Mouse (Mus musculus): Measurements from ENCODE around the gene Tespa1.
"Not testable (repeated sequence)": the region's sequence is repeated elsewhere in the genome, so short reads cannot be mapped to it uniquely, and the experiment has no call there.

Gene Tespa1

DNA sequence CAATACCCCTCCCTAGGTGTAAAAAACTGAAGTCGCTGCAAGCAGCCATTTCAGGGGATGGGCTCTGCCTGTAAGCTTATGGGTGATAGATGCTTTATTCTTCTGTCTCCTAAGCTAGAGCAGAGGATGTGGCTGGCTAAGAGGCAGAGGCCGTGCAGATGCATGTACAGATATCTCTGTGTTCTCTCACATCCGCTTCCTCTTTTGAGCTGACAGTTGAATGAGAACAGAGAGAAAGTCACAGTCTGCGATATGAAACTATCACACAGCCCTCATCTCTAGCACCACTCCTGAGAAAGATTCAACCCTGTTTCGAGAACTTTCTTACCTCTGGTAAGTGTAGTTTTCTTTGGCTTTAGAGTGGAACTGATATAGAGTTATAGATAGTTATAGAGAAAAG, at the start of gene Tespa1:
Gene Tespa1 (plus strand): TSS at position 234 of the 400 bp plus-strand sequence.
- no peak for DNase-seq (ENCODE audit: low read depth, low spot score)

DNA sequence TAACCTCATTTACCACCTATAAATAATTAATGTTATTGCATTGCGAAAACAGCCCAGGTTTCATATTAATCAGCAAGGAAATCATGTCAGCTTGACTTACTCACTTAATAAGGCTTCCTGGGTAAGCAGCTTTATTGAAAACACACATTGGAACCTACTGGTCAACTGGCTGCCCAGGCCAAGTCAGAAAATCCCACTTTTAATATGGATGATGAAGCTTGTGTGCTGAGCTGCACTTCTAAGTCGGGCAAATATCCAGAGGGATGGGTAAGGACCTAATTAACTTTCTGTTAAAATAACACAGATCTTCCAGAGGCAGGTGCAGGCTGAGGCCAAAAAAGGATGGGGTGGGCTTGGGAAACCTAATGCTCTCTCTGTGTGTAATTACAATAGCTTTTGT, 46.9 kb upstream of the Tespa1 start:
- no peak for DNase-seq (ENCODE audit: low read depth, low spot score)

DNA sequence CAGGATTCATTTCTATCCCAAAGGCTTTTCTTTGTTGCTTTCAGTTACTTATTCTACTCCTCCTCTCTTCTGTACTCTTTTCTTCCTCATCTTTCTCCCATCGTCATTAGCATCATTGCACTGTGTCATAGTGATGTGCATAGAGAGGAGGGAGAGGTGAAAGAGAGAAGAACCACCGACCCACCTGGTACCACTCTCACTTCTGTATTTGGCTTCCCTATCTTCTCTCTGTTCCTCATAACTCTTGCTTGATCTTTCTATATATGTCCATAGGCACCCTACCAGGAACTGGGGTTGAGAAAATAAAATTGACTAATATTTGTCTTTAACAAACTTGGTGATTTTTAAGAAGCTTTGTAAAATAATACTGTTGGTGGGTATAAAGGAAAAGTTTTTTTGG, 46.2 kb upstream of the Tespa1 start:
- DNase-seq (ENCODE audit: low read depth, low spot score): no peak

- DNase-seq (ENCODE audit: low read depth, low spot score): no peak
These were observed 42.6 kb upstream of the Tespa1 start, which contains the start of gene Neurod4 for GRCm38 (mm10) chr10:130280066-130280465. Neurod4 (minus strand) TSS chr10:130280240.

GRCm38 (mm10) chr10:130281982-130282449, 40.7 kb upstream of the Tespa1 start:
- DNase-seq (ENCODE audit: low read depth, low spot score): no peak

DNA sequence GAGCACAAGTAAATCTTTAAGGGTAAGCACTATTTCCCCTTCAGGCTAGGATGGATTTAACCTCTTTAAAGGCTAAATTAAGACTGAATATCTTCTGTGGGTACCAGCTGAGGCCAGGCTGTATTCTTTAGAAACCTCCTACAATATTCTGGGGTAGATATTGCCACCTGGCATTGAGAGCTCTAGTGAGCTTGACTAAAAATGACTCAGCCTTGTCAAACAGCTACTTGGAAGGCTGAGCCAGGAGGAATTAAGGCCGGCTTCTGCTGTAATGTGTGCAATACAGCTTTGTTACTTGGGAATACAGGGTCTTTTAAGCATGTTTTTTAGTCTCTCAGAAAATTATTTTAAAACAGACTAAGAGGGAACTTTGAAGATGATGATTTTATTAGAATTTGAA, 35.5 kb upstream of the Tespa1 start:
- no peak for DNase-seq (ENCODE audit: low read depth, low spot score)

DNA sequence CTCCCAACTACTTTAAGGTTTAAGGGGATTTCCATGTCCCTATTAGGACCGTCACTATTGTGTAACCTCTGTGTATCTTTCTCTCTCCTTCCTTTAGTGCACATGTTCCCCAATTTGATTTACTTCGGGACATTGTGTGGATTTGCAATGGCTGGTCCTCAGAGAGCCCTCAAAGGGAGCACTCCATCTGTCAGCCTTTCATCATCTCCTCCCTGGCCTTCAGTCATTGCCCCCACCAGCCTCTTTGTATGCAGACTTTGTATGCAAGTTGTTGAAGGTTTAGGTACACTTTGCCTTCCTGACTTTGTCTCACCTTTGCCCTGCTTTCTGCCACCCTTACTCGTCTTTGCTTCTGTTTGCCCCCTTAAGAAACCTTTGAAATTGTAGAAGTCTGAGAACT, 34.7 kb upstream of the Tespa1 start:
- DNase-seq (ENCODE audit: low read depth, low spot score): no peak

DNA sequence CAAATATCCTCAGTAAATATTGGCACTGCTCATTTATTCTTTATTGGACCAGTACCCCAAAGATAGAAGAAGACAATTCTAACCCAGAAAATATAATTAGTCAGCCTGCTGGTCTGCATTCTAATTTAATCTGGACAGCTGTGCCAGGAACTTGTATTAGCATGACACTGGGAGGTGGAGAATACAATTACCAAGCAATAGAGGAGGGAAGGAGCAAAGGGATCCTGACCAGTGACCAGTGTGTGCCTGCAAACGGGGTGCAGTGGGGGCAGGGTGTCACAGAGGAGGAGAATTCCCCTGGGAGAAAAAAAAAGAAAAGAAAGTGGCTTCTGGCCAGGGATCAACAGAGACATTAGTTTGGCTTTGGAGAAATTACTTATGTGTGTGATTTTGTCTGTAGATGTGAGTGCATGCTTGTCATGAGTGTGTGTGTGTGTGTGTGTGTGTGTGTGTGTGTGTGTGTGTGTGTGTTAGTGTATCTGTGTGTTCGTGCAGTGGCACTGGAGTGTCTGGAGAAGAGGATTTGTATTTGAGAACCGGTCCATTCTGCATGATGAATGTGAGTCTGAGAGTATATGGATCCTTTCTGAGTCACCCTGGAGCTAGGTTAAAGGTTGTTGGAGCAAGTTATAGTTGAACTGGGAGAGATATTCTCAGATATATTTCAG, 28.8 kb upstream of the Tespa1 start:
- DNase-seq (ENCODE audit: low read depth, low spot score): no peak

DNA sequence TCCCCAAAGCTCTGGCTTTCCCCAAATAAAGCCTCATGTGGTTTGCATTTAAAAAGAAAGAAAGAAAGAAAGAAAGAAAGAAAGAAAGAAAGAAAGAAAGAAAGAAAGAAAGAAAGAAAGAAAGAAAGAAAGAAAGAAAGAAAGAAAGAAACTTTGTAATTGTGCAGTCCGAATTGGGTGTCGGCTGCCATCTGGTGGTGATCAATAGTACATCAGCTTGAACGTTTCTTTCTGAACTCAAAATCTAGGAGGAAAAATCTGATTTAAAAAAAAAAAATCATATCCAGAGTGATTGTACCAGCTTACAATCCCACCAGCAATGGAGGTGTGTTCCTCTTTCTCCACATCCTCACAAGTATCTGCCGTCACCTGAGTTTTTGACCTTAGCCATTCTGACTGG, 23.9 kb upstream of the Tespa1 start:
- not testable (repeated sequence) for DNase-seq (ENCODE audit: low read depth, low spot score)

DNA sequence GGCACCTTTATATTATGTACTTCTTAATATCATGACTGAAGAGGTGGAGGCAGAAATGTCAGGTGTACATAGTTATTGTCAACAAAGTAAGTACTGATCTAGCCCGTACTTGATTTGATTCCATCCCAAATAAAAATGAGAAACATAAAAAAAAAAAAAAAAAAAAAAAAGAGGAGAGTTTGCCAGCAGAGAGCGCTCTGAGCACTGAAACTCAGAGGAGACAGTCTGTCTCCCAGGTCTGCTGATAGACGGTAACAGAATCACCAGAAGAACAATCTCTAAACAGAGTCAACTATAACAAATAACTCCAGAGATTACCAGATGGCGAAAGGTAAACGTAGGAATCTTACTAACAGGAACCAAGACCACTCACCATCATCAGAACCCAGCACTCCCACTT, 18.5 kb upstream of the Tespa1 start:
- not testable (repeated sequence) for DNase-seq (ENCODE audit: low read depth, low spot score)

GRCm38 (mm10) chr10:130311534-130312227, 11.0 kb upstream of the Tespa1 start:
- no peak for DNase-seq (ENCODE audit: low read depth, low spot score)

- no peak for DNase-seq (ENCODE audit: low read depth, low spot score)
These were observed 9.1 kb upstream of the Tespa1 start for GRCm38 (mm10) chr10:130313531-130313930.

- DNase-seq (ENCODE audit: low read depth, low spot score): no peak
These were observed 8.4 kb upstream of the Tespa1 start for GRCm38 (mm10) chr10:130314110-130314829.

GRCm38 (mm10) chr10:130315846-130316245, 6.8 kb upstream of the Tespa1 start:
- no peak for DNase-seq (ENCODE audit: low read depth, low spot score)

DNA sequence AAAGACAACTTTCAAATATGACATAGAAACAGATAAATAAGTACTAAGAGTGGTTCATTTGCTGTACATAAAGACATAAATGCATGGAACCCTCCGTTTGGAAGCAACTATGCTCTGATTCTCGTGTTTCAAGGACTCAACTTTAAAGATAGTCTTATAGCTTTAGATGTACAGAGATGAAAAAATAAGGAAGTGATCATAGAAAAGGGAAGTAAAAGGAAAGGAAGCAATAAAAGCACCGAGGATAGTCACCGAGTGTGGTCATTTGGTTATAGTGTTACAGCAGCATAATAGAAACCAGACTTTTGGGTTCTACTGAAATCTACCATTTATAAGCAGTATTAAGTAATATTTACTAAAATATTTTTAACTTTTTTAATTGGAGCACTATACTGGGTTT, 4.0 kb upstream of the Tespa1 start:
- DNase-seq (ENCODE audit: low read depth, low spot score): no peak

DNA sequence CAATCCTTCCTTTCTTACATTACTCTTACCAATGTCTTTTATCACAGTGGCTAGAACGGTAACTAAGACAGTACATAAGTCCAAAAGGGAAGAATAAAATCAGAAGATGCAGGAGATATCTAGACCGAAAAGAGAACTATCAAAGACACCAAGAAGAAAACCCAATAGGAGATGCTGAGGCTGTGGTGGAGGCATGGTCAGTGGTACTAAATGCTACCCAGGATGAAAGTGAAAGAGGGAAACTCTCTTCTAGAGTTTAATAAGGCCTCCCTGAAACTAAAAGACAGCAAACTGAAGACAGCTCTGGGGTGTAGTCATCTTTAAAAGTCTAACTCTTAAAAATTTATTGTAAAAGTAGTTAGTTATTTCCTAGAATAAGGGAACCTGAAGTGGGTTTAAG, 2.0 kb upstream of the Tespa1 start:
- no peak for DNase-seq (ENCODE audit: low read depth, low spot score)

GRCm38 (mm10) chr10:130322062-130322461, 608 bp upstream of the Tespa1 start:
- DNase-seq (ENCODE audit: low read depth, low spot score): no peak

DNA sequence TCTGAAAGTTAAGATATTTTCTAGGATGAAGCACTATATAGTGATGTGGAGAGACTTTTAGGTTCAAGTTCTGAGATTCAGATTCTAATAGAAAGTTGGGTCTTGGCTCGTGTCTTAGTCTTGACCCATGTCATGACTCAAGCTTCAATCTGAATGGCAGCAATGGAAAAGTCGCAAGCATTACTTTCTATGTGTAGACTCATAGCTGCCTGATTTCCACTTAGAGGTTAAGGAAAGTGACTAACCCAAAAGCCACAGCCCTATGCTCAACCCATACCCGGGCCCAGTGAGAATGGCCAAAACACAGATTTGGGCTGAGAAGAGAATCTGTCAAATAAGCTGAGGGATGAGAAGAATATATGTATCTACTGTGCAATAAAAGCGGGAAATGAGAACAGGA, 1.6 kb downstream of the Tespa1 start:
- DNase-seq (ENCODE audit: low read depth, low spot score): no peak

GRCm38 (mm10) chr10:130330711-130331110, 8.0 kb downstream of the Tespa1 start:
- DNase-seq (ENCODE audit: low read depth, low spot score): no peak

DNA sequence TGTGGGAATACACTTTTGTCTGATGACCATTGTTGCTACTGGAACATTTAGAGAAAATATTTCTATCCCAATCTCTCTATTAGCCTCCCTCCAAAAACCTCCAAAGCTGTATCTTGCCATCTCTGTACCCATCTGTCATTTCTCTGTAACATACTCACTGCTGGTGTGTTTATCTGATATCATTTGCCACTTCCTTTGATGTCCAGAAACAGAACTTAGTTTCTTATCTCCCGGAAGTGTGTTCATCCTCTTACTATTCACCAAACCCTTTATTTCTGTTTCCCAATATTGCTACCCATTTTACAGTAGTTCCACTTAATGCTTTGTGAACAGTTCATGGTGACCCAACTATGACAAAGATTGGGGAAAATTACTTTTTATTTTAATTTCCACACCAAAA, 13.7 kb downstream of the Tespa1 start:
- DNase-seq (ENCODE audit: low read depth, low spot score): no peak

- DNase-seq (ENCODE audit: low read depth, low spot score): no peak
These were observed 14.9 kb downstream of the Tespa1 start for GRCm38 (mm10) chr10:130337581-130337980.

GRCm38 (mm10) chr10:130340050-130340449, 17.4 kb downstream of the Tespa1 start:
- not testable (repeated sequence) for DNase-seq (ENCODE audit: low read depth, low spot score)

- no peak for DNase-seq (ENCODE audit: low read depth, low spot score)
These were observed 21.4 kb downstream of the Tespa1 start for GRCm38 (mm10) chr10:130344056-130344455.

Data from c-Kit-negative CD71-positive TER-119-positive erythroid progenitor cells, embryonic 14.5 days (primary cell).